Mouse (Mus musculus): ENCODE measurements around the gene Gpatch2l.

Gene Gpatch2l

GRCm38 (mm10) chr12:86276895-86277294 is 35.2 kb downstream of the Gpatch2l start:
- no peak for DNase-seq (ENCODE audit: low read depth, low spot score)

DNA sequence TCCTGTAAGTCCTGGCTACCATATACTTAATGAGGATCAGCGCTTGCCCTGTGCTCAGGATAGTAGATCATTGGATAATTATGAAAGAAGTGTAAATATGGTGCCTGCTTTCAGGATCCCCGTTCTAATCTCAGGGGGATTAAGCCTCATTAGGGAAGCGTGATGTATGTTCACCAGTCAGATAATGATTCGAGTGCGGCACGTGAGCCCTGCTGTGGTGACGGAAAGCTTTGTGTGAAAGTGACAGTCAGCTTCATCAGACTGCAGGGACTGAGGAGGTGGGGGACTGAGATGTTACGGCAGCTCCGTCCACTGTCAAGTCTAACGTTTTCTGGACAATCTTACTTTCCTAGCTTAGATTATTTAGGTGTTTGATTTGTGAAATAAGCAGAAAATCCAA is 38.3 kb downstream of the Gpatch2l start:
- no peak for DNase-seq (ENCODE audit: low read depth, low spot score)

GRCm38 (mm10) chr12:86285704-86286103 is 44.0 kb downstream of the Gpatch2l start:
- no peak for DNase-seq (ENCODE audit: low read depth, low spot score)

- DNase-seq (ENCODE audit: low read depth, low spot score): no peak
Observed at GRCm38 (mm10) chr12:86297450-86297849, 55.8 kb downstream of the Gpatch2l start.

GRCm38 (mm10) chr12:86302973-86303372 is 61.3 kb downstream of the Gpatch2l start:
- DNase-seq (ENCODE audit: low read depth, low spot score): no peak

- no peak for DNase-seq (ENCODE audit: low read depth, low spot score)
Observed at GRCm38 (mm10) chr12:86305045-86305444, 63.4 kb downstream of the Gpatch2l start.

DNA sequence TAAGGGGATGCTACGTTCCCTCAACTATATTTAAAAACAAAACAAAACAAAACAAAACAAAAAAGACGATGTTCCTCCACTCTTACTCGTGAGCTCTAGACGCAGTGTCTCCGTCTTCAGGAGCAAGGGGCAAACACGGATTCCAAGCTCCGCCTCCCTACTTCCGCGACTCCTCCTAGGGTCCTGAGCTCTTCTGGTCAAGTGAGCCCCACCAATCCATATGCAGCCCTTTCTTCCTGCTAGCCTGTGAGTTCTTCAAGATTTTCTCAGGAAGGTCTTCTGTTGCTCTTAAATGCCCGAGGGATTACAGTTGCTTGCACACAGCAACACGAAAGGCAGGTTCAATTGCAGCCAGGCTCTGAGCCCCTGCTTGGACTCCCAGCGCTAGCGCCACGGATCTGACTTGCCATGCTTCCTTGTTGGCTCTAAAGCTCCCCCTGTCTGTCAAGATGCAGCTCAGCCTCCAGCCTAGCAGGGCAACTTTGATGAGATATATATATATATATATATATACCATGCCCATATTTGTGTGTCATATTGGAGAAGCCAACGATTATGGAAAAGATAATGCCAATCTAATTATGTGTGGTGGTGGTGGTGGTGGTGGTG is 64.1 kb downstream of the Gpatch2l start:
- no peak for DNase-seq (ENCODE audit: low read depth, low spot score)

DNA sequence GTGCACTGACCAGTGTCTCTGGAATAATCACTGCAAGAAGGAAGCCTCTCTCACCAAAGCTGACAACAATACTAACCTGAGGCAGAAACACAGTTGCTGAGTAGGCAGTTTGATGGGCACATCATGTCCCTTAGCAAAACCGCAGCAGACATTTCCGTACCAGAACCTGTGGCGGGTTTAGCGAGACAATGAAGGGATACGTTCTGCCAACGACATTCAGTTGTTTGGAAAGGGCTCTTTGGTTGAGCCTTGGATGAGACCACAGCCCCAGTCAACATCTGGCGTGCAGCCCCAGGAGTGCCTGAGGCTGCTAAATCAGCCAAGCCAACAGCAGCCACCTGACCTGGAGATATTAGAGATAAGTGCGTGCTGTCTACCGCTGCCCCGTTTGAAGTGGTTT is 67.8 kb downstream of the Gpatch2l start:
- DNase-seq (ENCODE audit: low read depth, low spot score): no peak

GRCm38 (mm10) chr12:86309902-86310301 is 68.2 kb downstream of the Gpatch2l start:
- no peak for DNase-seq (ENCODE audit: low read depth, low spot score)

DNA sequence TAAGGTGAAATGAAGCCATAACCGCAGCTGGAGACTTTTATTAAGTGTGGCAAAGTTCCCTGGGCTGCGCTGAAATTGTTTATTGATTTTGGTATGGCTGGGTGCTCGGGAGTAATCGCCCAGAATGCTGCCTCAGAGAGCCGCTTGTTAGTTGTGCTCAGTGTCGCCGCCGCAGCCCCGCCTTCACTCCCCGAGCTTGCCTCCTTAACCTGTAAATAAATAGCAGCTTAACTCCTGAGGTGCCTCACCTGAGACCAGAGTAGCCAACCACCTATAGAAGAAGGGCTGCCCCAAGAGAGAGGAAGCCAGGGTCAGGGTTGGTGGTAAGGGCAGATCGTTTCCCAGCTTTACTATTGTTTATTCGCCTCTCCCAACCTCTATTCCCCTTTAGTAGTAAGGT is 79.0 kb downstream of the Gpatch2l start:
- no peak for DNase-seq (ENCODE audit: low read depth, low spot score)

DNA sequence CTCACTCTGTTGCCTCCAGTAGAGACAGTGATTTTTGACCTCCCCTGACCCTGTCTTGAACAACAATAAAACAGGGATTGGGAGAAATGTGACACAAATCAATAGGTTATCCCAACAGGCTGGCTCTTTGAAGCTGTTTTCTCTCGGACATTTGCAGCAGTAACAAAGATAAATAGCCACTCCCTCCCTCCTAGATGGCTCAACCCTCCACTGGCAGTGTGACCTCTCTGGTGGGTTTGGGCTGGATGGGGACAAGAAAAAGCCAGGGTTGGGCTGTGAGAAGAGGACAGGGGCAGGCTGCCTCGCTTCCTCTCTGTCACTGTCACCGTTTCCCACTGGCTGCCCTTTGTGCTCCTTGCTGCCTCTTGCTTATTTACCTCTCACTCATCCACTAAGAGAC is 82.6 kb downstream of the Gpatch2l start:
- no peak for DNase-seq (ENCODE audit: low read depth, low spot score)

DNA sequence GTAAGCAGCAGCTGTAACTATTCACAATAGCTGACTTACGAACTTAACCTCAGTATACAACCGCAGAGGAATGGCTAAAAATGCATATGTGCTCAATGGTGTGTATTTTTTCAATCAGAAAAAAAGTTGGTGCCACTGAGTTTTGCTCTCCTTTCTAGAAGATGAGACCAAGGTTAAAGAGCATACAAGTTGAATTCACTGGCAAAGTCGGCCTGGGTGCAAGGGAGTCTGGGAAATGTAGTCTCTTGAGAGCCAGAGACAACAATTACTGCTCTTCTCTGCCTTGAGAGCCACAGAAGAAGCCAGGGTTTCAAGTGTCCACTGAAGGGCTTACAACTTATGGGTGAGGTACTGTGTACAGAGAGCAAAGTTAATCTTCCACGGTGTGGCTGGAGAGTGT is 88.2 kb downstream of the Gpatch2l start:
- DNase-seq (ENCODE audit: low read depth, low spot score): no peak

DNA sequence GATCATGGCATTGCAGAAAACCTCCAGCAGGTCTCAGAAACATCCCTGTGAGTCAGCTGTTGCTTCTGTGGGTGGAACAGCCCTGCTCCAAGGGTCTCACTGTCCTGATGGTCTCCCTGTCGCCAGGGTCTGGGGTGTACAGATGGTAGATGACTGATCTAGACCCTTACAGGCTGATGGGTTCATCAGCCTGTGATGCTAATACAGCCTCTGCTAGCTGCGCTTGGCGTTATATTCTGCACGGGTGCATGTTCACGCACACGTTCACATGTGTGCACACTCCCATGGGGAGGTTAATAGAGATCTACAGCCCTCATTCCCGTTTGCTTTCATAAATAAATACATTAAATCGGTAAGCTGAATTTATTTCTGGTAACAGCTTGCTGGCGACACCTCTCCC is 89.0 kb downstream of the Gpatch2l start:
- no peak for DNase-seq (ENCODE audit: low read depth, low spot score)

GRCm38 (mm10) chr12:86331248-86331647 is 89.6 kb downstream of the Gpatch2l start:
- no peak for DNase-seq (ENCODE audit: low read depth, low spot score)

GRCm38 (mm10) chr12:86336209-86336608 is 94.6 kb downstream of the Gpatch2l start:
- DNase-seq (ENCODE audit: low read depth, low spot score): no peak

GRCm38 (mm10) chr12:86336887-86337286 is 95.2 kb downstream of the Gpatch2l start:
- no peak for DNase-seq (ENCODE audit: low read depth, low spot score)
